Mouse (Mus musculus): ENCODE measurements around the gene 1700056E22Rik.

Gene 1700056E22Rik

DNA sequence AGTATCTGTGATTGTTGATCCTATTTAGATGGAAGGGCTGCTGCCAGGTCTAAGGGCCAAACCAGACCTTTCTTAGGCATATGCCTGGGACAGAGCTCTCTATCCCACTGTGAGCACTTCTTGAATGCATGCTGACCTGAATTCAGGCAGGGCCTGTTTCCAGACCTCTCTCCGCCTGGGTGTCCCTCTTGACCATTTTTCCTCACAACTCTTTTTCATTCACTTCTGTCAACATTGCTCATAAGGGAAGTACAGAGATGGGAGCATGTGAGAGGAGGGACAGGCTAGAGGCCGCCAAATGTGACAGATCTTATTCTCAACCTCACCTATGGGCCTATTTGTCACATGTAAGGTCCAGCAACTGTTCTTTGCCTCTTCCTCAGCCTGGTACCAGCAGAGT is 20.1 kb upstream of the 1700056E22Rik start:
- H3K9me3 ChIP-seq (ENCODE audit: low read length) = no peaks in the 10 kb centered on the region
- no peaks in the 10 kb centered on the region for H3K27me3 ChIP-seq (ENCODE audit: insufficient read depth, low read length)
- H3K4me1 ChIP-seq (replicated peaks; ENCODE audit: low read depth, low read length) = no peaks in the 10 kb centered on the region
- no peaks in the 10 kb centered on the region for H3K36me3 ChIP-seq (ENCODE audit: insufficient read depth, low read length)
- no peak overlapping the region for H3K4me3 ChIP-seq (replicated peaks; ENCODE audit: low read length)
- TF ChIP-seq POU5F1 (IDR thresholded peaks at IDR 0.05; ENCODE audit: borderline replicate concordance, low read length) (no peak), CTCF (conservative IDR thresholded peaks at IDR 0.05; ENCODE audit: low read length) (no peak), NANOG (IDR thresholded peaks at IDR 0.05; ENCODE audit: borderline replicate concordance, low read length) (no peak)

DNA sequence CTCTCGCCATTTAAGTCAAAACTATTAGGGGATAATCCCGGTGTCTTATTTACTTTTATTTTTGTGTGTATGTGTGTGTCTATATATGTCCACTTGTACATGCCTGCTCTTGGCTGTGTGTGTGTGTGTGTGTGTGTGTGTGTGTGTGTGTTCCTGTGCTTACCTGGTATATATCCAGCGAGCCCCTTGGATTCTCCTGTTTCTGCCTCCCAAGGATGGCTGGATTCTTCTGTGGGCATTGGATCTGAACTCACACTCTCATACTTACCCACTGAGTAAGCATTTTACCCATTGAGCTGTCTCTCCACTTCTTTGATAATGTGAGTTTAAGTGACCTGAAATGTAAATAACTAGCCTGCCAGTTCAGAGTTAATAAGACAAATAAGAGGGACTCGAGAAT is 19.6 kb upstream of the 1700056E22Rik start:
- Histone ChIP-seq H3K27me3 (ENCODE audit: insufficient read depth, low read length) (no peaks in the 10 kb centered on the region), H3K4me1 (replicated peaks; ENCODE audit: low read depth, low read length) (no peaks in the 10 kb centered on the region), H3K9me3 (ENCODE audit: low read length) (no peaks in the 10 kb centered on the region), H3K4me3 (replicated peaks; ENCODE audit: low read length) (no peak overlapping the region), H3K36me3 (ENCODE audit: insufficient read depth, low read length) (no peaks in the 10 kb centered on the region)
- TF ChIP-seq POU5F1 (IDR thresholded peaks at IDR 0.05; ENCODE audit: borderline replicate concordance, low read length) (no peak), NANOG (IDR thresholded peaks at IDR 0.05; ENCODE audit: borderline replicate concordance, low read length) (no peak), CTCF (conservative IDR thresholded peaks at IDR 0.05; ENCODE audit: low read length) (no peak)

DNA sequence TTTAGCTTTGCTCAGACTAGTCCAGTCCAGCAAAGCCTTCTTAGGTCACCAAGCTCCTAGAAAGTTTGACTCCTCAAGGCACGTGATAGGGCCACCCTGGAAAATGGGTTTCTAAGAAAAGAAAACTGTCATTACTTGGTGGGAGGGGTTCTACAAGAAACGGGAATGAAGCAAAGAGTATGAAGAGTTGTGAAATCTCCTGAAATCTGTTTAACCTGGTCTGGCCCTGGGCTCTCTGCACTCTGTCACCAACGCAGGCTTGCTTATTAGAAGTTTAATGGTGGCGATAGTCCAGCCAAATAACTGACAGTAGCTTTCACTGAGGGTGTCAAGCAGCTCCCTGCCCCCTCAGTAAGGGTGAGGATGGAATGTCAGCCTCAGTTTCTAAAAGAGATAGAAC is 19.0 kb upstream of the 1700056E22Rik start:
- H3K4me1 ChIP-seq (replicated peaks; ENCODE audit: low read depth, low read length) = no peaks in the 10 kb centered on the region
- H3K36me3 ChIP-seq (ENCODE audit: insufficient read depth, low read length) = no peaks in the 10 kb centered on the region
- H3K9me3 ChIP-seq (ENCODE audit: low read length) = no peaks in the 10 kb centered on the region
- no peak overlapping the region for H3K4me3 ChIP-seq (replicated peaks; ENCODE audit: low read length)
- TF ChIP-seq POU5F1 (IDR thresholded peaks at IDR 0.05; ENCODE audit: borderline replicate concordance, low read length) (no peak), NANOG (IDR thresholded peaks at IDR 0.05; ENCODE audit: borderline replicate concordance, low read length) (no peak), CTCF (conservative IDR thresholded peaks at IDR 0.05; ENCODE audit: low read length) (no peak)
- H3K27me3 ChIP-seq (ENCODE audit: insufficient read depth, low read length) = no peaks in the 10 kb centered on the region

DNA sequence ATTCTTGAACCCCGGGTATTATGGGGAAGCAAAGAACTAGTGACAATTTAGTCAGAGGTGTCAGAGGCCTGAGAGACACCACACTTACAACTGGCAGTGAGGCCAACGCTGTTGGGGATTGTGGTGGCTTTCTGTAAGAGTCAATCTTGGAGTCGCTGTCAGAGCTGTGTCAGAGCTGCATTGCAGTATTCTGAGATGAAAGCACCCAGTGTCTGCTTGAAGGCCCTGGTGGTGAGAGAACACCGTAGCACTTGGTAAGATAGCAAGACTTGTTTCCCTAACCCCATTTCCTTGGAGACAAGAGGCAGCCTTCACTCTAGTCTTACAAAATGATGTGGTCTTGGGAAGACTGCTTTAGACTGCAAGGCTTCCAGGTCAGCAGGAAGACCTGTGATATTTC is 18.2 kb upstream of the 1700056E22Rik start:
- H3K36me3 ChIP-seq (ENCODE audit: insufficient read depth, low read length) = no peaks in the 10 kb centered on the region
- H3K27me3 ChIP-seq (ENCODE audit: insufficient read depth, low read length) = no peaks in the 10 kb centered on the region
- no peak for TF ChIP-seq CTCF (conservative IDR thresholded peaks at IDR 0.05; ENCODE audit: low read length)
- TF ChIP-seq POU5F1 (IDR thresholded peaks at IDR 0.05; ENCODE audit: borderline replicate concordance, low read length) = no peak
- TF ChIP-seq NANOG (IDR thresholded peaks at IDR 0.05; ENCODE audit: borderline replicate concordance, low read length) = no peak
- no peak overlapping the region for H3K4me3 ChIP-seq (replicated peaks; ENCODE audit: low read length)
- peaks cover 7% of the 10 kb centered on the region for H3K4me1 ChIP-seq (replicated peaks; ENCODE audit: low read depth, low read length)
- H3K9me3 ChIP-seq (ENCODE audit: low read length) = no peaks in the 10 kb centered on the region

DNA sequence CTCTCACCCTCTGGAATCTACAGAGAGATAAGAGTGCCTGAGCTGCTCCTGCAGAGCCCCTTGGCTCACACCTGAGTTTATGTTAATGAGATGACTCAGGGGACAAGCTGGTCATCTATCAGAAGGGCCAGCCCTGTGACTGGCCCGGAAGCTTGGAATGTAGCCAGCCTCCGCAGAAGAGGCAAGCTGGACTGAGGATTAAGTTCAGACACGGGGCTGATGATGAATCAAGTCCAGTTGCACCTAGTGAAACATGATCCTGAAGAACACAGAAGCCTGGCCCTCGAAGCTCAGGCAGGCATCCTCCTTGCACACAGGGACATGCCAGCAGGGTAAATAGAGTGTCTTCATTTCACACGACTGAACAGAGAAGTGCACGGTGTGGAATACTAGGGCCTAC is 17.7 kb upstream of the 1700056E22Rik start:
- no peak for TF ChIP-seq NANOG (IDR thresholded peaks at IDR 0.05; ENCODE audit: borderline replicate concordance, low read length)
- TF ChIP-seq CTCF (conservative IDR thresholded peaks at IDR 0.05; ENCODE audit: low read length) = no peak
- no peak for TF ChIP-seq POU5F1 (IDR thresholded peaks at IDR 0.05; ENCODE audit: borderline replicate concordance, low read length)
- Histone ChIP-seq H3K4me1 (replicated peaks; ENCODE audit: low read depth, low read length) (peaks cover 11% of the 10 kb centered on the region), H3K36me3 (ENCODE audit: insufficient read depth, low read length) (no peaks in the 10 kb centered on the region), H3K27me3 (ENCODE audit: insufficient read depth, low read length) (no peaks in the 10 kb centered on the region), H3K4me3 (replicated peaks; ENCODE audit: low read length) (no peak overlapping the region), H3K9me3 (ENCODE audit: low read length) (no peaks in the 10 kb centered on the region)

DNA sequence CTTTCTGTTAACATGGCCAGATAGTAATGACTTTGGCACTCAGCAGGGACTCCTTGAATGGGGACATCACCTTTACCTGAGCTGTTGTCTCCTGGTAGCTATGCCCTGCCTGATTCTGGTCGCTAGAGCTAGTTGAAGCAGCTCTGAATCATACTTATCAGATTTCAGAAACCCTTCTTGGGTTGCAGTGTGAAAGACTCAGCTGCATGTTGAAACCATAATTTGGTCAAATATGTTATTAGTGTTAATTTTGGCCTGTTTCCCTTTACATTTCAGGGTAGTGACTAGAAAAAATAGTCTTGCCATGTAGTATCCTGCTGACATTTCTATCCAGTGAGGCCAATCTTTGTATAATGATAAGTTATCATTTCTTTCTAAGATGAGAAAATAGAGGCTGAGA is 17.2 kb upstream of the 1700056E22Rik start:
- Histone ChIP-seq H3K27me3 (ENCODE audit: insufficient read depth, low read length) (no peaks in the 10 kb centered on the region), H3K4me3 (replicated peaks; ENCODE audit: low read length) (no peak overlapping the region), H3K9me3 (ENCODE audit: low read length) (no peaks in the 10 kb centered on the region), H3K4me1 (replicated peaks; ENCODE audit: low read depth, low read length) (peaks cover 16% of the 10 kb centered on the region), H3K36me3 (ENCODE audit: insufficient read depth, low read length) (no peaks in the 10 kb centered on the region)
- TF ChIP-seq POU5F1 (IDR thresholded peaks at IDR 0.05; ENCODE audit: borderline replicate concordance, low read length) = no peak
- no peak for TF ChIP-seq CTCF (conservative IDR thresholded peaks at IDR 0.05; ENCODE audit: low read length)
- no peak for TF ChIP-seq NANOG (IDR thresholded peaks at IDR 0.05; ENCODE audit: borderline replicate concordance, low read length)

DNA sequence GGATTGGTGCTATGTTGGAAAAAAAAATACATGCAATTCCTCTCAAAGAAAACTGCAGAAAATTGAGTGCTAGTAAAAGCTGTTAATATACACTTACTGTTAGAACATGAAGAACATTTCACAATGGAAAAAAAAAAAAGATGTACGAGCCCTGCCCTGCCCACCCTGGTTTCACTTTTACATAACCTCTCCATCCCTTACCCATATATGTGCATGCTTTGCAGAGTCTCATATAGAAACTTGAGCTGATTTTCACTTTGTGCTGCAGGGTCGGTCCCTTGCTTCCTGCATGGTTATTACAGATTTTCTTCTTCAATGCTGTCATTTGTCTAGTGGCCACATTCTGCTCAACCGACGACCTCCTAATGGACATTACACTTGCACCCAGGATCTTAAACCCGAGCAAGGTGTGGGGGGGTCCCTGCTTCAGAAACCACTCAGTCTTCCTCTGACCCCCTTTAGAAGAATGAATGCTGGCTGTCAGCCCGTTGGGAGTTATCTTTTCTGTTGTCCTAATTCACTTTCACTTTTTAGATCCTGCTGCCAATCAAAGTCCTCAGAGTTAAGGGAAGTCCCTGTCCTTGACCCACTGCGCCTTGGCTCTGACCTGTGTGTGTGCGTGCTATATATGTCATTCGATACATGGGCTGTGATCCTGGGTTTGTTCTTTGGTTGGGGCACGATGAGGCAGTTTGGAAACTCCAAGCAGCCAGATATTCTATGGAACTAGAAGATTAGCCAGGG is 14.7 kb upstream of the 1700056E22Rik start:
- no peaks in the 10 kb centered on the region for H3K27me3 ChIP-seq (ENCODE audit: insufficient read depth, low read length)
- H3K4me3 ChIP-seq (replicated peaks; ENCODE audit: low read length) = no peak overlapping the region
- no peak for TF ChIP-seq POU5F1 (IDR thresholded peaks at IDR 0.05; ENCODE audit: borderline replicate concordance, low read length)
- TF ChIP-seq CTCF (conservative IDR thresholded peaks at IDR 0.05; ENCODE audit: low read length) = no peak
- no peak for TF ChIP-seq NANOG (IDR thresholded peaks at IDR 0.05; ENCODE audit: borderline replicate concordance, low read length)
- no peaks in the 10 kb centered on the region for H3K36me3 ChIP-seq (ENCODE audit: insufficient read depth, low read length)
- H3K9me3 ChIP-seq (ENCODE audit: low read length) = no peaks in the 10 kb centered on the region
- peaks cover 26% of the 10 kb centered on the region for H3K4me1 ChIP-seq (replicated peaks; ENCODE audit: low read depth, low read length)

DNA sequence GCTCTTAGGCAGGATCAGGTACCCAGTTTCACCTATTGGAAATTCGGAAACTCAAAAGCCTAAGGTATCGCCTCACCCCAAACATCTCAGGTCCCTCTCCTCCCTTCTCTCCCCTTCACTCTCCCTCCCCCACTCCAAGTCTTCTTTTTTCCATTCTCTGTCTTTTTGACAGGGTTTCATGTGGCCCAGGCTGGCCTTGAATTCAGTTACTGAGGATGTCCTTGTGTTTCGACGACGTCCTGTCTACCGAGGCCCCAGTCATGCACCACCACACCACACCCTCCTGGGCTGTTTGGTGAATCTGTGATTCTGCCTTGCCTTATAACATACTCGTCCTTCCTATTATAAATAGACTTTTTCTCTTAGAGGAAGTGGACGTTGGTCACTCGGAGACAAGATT is 13.7 kb upstream of the 1700056E22Rik start:
- TF ChIP-seq CTCF (conservative IDR thresholded peaks at IDR 0.05; ENCODE audit: low read length) (no peak), NANOG (IDR thresholded peaks at IDR 0.05; ENCODE audit: borderline replicate concordance, low read length) (no peak), POU5F1 (IDR thresholded peaks at IDR 0.05; ENCODE audit: borderline replicate concordance, low read length) (no peak)
- Histone ChIP-seq H3K9me3 (ENCODE audit: low read length) (no peaks in the 10 kb centered on the region), H3K27me3 (ENCODE audit: insufficient read depth, low read length) (no peaks in the 10 kb centered on the region), H3K36me3 (ENCODE audit: insufficient read depth, low read length) (no peaks in the 10 kb centered on the region), H3K4me3 (replicated peaks; ENCODE audit: low read length) (no peak overlapping the region), H3K4me1 (replicated peaks; ENCODE audit: low read depth, low read length) (peaks cover 30% of the 10 kb centered on the region)

Measured in E14TG2a.4 (cell line).